Mouse (Mus musculus) activated CD4-positive, CD25-positive, alpha-beta regulatory T cell, adult 9 weeks (primary cell): ENCODE data around the gene Olfr307. TPM values are rescaled to one million over a fixed set of nuclear protein-coding genes. Genes with fewer than 3 reads are reported as not detected.

Experiments
- polyA plus RNA-seq: library from polyadenylated mRNA; unstranded; fragments of 100-300 nt; shearing (Covaris generic); gene quantifications from one replicate; pipeline ENCODE4 v1.2.1, GENCODE M21; 2017

Gene Olfr307
- not detected for polyA plus RNA-seq

GRCm38 (mm10) chr7:86337486-86337885 is at the start of gene Olfr307:
Olfr307 (minus strand) TSS chr7:86337586.

GRCm38 (mm10) chr7:86386558-86386957 is 49.2 kb upstream of the Olfr307 start, which contains the start of gene Olfr304:
Olfr304 (minus strand) TSS chr7:86386658.

GRCm38 (mm10) chr7:86366828-86367227 is 29.4 kb upstream of the Olfr307 start, which contains the start of gene Olfr305:
Olfr305 (minus strand) TSS chr7:86366928.

GRCm38 (mm10) chr7:86325530-86325929 is 11.9 kb downstream of the Olfr307 start, which contains the start of gene Olfr308:
Olfr308 (minus strand) TSS chr7:86325630.

GRCm38 (mm10) chr7:86313608-86314007 is 23.8 kb downstream of the Olfr307 start, which contains the start of gene Olfr309:
Olfr309 (minus strand) TSS chr7:86313708.

Other genes starting within 250 kb of the Olfr307 start
- not detected for gene Vmn2r75, start 165.8 kb downstream of the Olfr307 start, polyA plus RNA-seq
- 0.02 TPM for gene Vmn2r76, start 91.3 kb downstream of the Olfr307 start, polyA plus RNA-seq
- gene Olfr310, start 60.4 kb downstream of the Olfr307 start, polyA plus RNA-seq: not detected
- not detected for gene Olfr309, start 23.9 kb downstream of the Olfr307 start, polyA plus RNA-seq
- gene Olfr308, start 12.0 kb downstream of the Olfr307 start, polyA plus RNA-seq: not detected
- gene Olfr305, start 29.3 kb upstream of the Olfr307 start, polyA plus RNA-seq: not detected
- gene Olfr304, start 49.1 kb upstream of the Olfr307 start, polyA plus RNA-seq: not detected
- gene Olfr303, start 60.2 kb upstream of the Olfr307 start, polyA plus RNA-seq: not detected
- not detected for gene Olfr301, start 66.3 kb upstream of the Olfr307 start, polyA plus RNA-seq
- gene Olfr299, start 122.3 kb upstream of the Olfr307 start, polyA plus RNA-seq: not detected
- not detected for gene Olfr298, start 154.9 kb upstream of the Olfr307 start, polyA plus RNA-seq
- gene Olfr297, start 182.4 kb upstream of the Olfr307 start, polyA plus RNA-seq: not detected
- not detected for gene Olfr295, start 246.3 kb upstream of the Olfr307 start, polyA plus RNA-seq